Mouse (Mus musculus) liver, embryonic 14.5 days (tissue): ENCODE results near the gene Glycam1.

Experiments used
- CTCF ChIP-seq: IDR thresholded peaks from 2 replicates; pipeline ENCODE4 v1.5.1; 2016; ENCODE audit warnings: antibody characterized with exemption, low read depth, control low read depth
- EP300 ChIP-seq: IDR thresholded peaks from 2 replicates; pipeline ENCODE4 v1.6.1; 2016; ENCODE audit warnings: antibody characterized with exemption, low read depth

- TF ChIP-seq CTCF: no peak
- no peak for TF ChIP-seq EP300
Observed at GRCm38 (mm10) chr15:103536456-103536855, 28.4 kb downstream of the Glycam1 start.
